Mouse (Mus musculus) forebrain, embryonic 11.5 days (tissue): Measurements from ENCODE around the gene Cep350. TPM values are rescaled to one million over a fixed set of nuclear protein-coding genes. Genes with fewer than 3 reads are reported as not detected.

Experiments used
- ATAC-seq: fragments of 200-750 bp; cut with Nextera tagmentation; replicated peaks from 2 replicates; pipeline ENCODE4 v1.8.0; 2017; ENCODE audit warnings: moderate TSS enrichment; ENCODE audit not compliant: low FRiP score
- DNase-seq: peaks from one replicate; pipeline ENCODE4 v3.0.0-alpha.2; 2017; ENCODE audit warnings: low spot score
- H3K27ac ChIP-seq: fragments of 300-500 bp; sonication (generic); 2 replicates; pipeline ENCODE4 v1.5.1; 2014; ENCODE audit warnings: low read depth, low read length
- H3K27me3 ChIP-seq: fragments of 300-500 bp; sonication (generic); 2 replicates; pipeline ENCODE4 v1.6.1; 2014; ENCODE audit warnings: mild to moderate bottlenecking, low read length, mixed read lengths; ENCODE audit not compliant: control insufficient read depth, insufficient read depth
- H3K36me3 ChIP-seq: fragments of 300-500 bp; sonication (generic); 2 replicates; pipeline ENCODE4 v1.6.1; 2014; ENCODE audit warnings: mild to moderate bottlenecking, low read length, moderate library complexity, mixed read lengths; ENCODE audit not compliant: control insufficient read depth, insufficient read depth
- H3K4me1 ChIP-seq: fragments of 300-500 bp; sonication (generic); replicated peaks from 2 replicates; pipeline ENCODE4 v1.6.1; 2014; ENCODE audit warnings: low read length, mixed read lengths; ENCODE audit not compliant: control insufficient read depth, insufficient read depth
- H3K4me2 ChIP-seq: fragments of 300-500 bp; sonication (generic); 2 replicates; pipeline ENCODE4 v1.6.1; 2014; ENCODE audit warnings: low read depth, mild to moderate bottlenecking, low read length, moderate library complexity, mixed read lengths; ENCODE audit not compliant: severe bottlenecking
- H3K4me3 ChIP-seq: fragments of 300-500 bp; sonication (generic); 2 replicates; pipeline ENCODE4 v1.5.1; 2014; ENCODE audit warnings: low read depth, low read length
- H3K9ac ChIP-seq: fragments of 300-500 bp; sonication (generic); 2 replicates; pipeline ENCODE4 v1.6.1; 2014; ENCODE audit warnings: low read length
- H3K9me3 ChIP-seq: fragments of 300-500 bp; sonication (generic); 2 replicates; pipeline ENCODE4 v1.6.1; 2016; ENCODE audit warnings: low read length, mixed read lengths; ENCODE audit not compliant: control insufficient read depth
- WGBS: fragments of 180-500 bp; shearing (Covaris S2); extraction: QIAGEN DNeasy Blood & Tissue Kit; methylation state at CpG from one replicate; pipeline ENCODE4 v1.1.7; 2014; 5-methylcytosine and 5-hydroxymethylcytosine counted together
- polyA plus RNA-seq: library from polyadenylated mRNA; unstranded; fragments of >200 nt; fragmentation: Nextera tagmentation; extraction: Ambion mirVana; gene quantifications from 2 replicates; pipeline ENCODE4 v1.2.1, GENCODE M21; 2014

Gene Cep350
- polyA plus RNA-seq, 1 experiment from 2014 or later, result 9.7 TPM

- Histone ChIP-seq H3K36me3 (peaks cover 7% of the 10 kb centered on the region), H3K9ac (no peak overlapping the region), H3K27ac (no peak overlapping the region), H3K9me3 (no peaks in the 10 kb centered on the region), H3K4me3 (no peak overlapping the region), H3K27me3 (no peaks in the 10 kb centered on the region), H3K4me1 (no peaks in the 10 kb centered on the region), H3K4me2 (no peak overlapping the region)
- DNase-seq (no peak), ATAC-seq (no peak)
- WGBS, result 70% methylated on average over 4 of the region's 4 CpGs
These were observed 110.1 kb downstream of the Cep350 start for GRCm38 (mm10) chr1:155862967-155863366.

GRCm38 (mm10) chr1:155854926-155855702, 117.9 kb downstream of the Cep350 start:
- no peak for ATAC-seq
- no peak overlapping the region for H3K9ac ChIP-seq
- WGBS, result 90% methylated on average over 7 of the region's 7 CpGs
- H3K4me1 ChIP-seq, result no peaks in the 10 kb centered on the region
- H3K36me3 ChIP-seq, result peaks cover 7% of the 10 kb centered on the region
- H3K9me3 ChIP-seq, result no peaks in the 10 kb centered on the region
- no peak overlapping the region for H3K27ac ChIP-seq
- H3K4me2 ChIP-seq, result no peak overlapping the region
- H3K27me3 ChIP-seq, result no peaks in the 10 kb centered on the region
- no peak for DNase-seq
- no peak overlapping the region for H3K4me3 ChIP-seq

GRCm38 (mm10) chr1:155853009-155853408, 120.0 kb downstream of the Cep350 start:
- no peak overlapping the region for H3K9ac ChIP-seq
- H3K27me3 ChIP-seq, result no peaks in the 10 kb centered on the region
- H3K36me3 ChIP-seq, result peaks cover 3% of the 10 kb centered on the region
- H3K4me1 ChIP-seq, result no peaks in the 10 kb centered on the region
- no peak overlapping the region for H3K4me3 ChIP-seq
- no peak overlapping the region for H3K27ac ChIP-seq
- no peak for DNase-seq
- H3K4me2 ChIP-seq, result no peak overlapping the region
- no peaks in the 10 kb centered on the region for H3K9me3 ChIP-seq
- no peak for ATAC-seq
- 96% methylated on average over 5 of the region's 5 CpGs for WGBS

DNA sequence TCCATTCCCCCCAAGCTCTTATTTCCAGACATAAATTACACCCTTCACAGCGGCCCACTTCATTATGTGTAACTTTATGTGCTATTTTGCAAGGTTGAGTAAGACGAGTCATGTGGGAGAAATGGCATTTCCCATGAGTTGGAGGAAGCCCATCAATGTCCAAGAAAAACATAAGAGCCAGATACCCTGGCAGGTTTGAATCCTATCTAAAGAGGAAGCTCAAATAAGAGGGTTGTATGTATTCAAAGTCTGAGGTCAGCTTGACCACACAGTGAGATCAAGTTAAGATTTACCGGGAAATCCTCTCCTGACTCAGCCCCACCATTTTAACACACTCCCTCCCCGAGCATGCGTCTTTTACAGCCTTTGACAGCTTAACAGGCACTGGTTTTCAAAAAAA, 128.8 kb downstream of the Cep350 start:
- Histone ChIP-seq H3K27me3 (no peaks in the 10 kb centered on the region), H3K9me3 (no peaks in the 10 kb centered on the region), H3K9ac (no peak overlapping the region), H3K4me2 (no peak overlapping the region), H3K4me1 (no peaks in the 10 kb centered on the region), H3K36me3 (no peaks in the 10 kb centered on the region; the same call in 1 of the 2 replicates), H3K4me3 (no peak overlapping the region), H3K27ac (no peak overlapping the region)
- DNase-seq (no peak), ATAC-seq (no peak)
- WGBS, result 88% methylated on average over 5 of the region's 5 CpGs

GRCm38 (mm10) chr1:155843538-155843937, 129.5 kb downstream of the Cep350 start:
- Histone ChIP-seq H3K27ac (no peak overlapping the region), H3K4me3 (no peak overlapping the region), H3K4me2 (no peak overlapping the region), H3K4me1 (no peaks in the 10 kb centered on the region), H3K36me3 (no peaks in the 10 kb centered on the region; the same call in 1 of the 2 replicates), H3K9me3 (no peaks in the 10 kb centered on the region), H3K9ac (no peak overlapping the region), H3K27me3 (no peaks in the 10 kb centered on the region)
- ATAC-seq (no peak), DNase-seq (no peak)
- 85% methylated on average over 4 of the region's 4 CpGs for WGBS

DNA sequence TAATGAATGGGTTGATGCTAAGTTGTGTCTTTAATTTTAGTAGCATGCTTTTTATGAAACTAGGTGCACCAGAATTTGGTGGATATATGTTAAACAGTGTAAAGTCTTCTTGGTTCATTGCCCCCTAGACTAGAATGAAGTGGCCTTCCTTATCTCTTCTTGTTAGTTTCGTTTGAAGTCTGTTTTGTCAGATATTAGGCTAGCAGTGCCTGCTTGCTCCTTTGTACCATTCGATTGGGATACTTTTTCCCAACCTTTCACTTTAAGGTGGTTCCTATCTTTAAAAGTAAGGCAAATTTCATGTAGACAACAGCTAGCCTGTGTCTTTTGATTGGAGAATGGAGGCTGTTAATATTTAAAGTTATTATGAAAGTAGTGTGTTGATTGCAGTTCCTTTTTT, 137.4 kb downstream of the Cep350 start:
- H3K36me3 ChIP-seq, result no peaks in the 10 kb centered on the region
- ATAC-seq, result no peak
- H3K9me3 ChIP-seq, result no peaks in the 10 kb centered on the region
- no peak overlapping the region for H3K27ac ChIP-seq
- no peak overlapping the region for H3K9ac ChIP-seq
- 75% methylated on average over 2 of the region's 2 CpGs for WGBS
- no peak for DNase-seq
- H3K4me1 ChIP-seq, result no peaks in the 10 kb centered on the region
- no peaks in the 10 kb centered on the region for H3K27me3 ChIP-seq
- no peak overlapping the region for H3K4me3 ChIP-seq
- no peak overlapping the region for H3K4me2 ChIP-seq

GRCm38 (mm10) chr1:155833610-155834009, 139.4 kb downstream of the Cep350 start:
- H3K36me3 ChIP-seq, result no peaks in the 10 kb centered on the region
- no peak overlapping the region for H3K4me3 ChIP-seq
- no peak for ATAC-seq
- no peaks in the 10 kb centered on the region for H3K27me3 ChIP-seq
- 92% methylated on average over 9 of the region's 9 CpGs for WGBS
- no peak for DNase-seq
- no peak overlapping the region for H3K4me2 ChIP-seq
- H3K9ac ChIP-seq, result no peak overlapping the region
- H3K27ac ChIP-seq, result no peak overlapping the region
- no peaks in the 10 kb centered on the region for H3K9me3 ChIP-seq
- H3K4me1 ChIP-seq, result no peaks in the 10 kb centered on the region

DNA sequence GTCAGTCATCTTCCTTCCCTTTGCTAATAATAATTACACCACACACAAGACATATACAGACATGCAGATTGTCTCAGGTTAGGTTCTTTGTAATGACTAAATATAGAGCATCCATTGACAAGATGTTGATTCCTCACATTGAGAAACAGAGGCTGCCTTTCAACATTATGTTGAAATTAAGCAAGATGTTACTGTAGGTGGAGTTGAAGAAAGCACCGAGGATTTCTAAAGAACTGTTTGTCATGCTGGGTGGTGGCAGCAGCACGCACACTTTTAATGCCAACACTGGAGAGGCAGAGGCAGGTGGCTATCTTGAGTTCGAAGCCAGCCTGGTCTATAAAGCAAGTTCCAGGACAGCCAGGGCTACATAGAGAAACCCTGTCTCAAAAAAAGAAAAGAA, 141.1 kb downstream of the Cep350 start:
- Histone ChIP-seq H3K4me3 (no peak overlapping the region), H3K4me1 (no peaks in the 10 kb centered on the region), H3K36me3 (no peaks in the 10 kb centered on the region), H3K9me3 (no peaks in the 10 kb centered on the region), H3K9ac (no peak overlapping the region), H3K27me3 (no peaks in the 10 kb centered on the region), H3K27ac (no peak overlapping the region), H3K4me2 (no peak overlapping the region)
- DNase-seq (no peak), ATAC-seq (no peak)
- WGBS, result 95% methylated on average over 3 of the region's 3 CpGs

DNA sequence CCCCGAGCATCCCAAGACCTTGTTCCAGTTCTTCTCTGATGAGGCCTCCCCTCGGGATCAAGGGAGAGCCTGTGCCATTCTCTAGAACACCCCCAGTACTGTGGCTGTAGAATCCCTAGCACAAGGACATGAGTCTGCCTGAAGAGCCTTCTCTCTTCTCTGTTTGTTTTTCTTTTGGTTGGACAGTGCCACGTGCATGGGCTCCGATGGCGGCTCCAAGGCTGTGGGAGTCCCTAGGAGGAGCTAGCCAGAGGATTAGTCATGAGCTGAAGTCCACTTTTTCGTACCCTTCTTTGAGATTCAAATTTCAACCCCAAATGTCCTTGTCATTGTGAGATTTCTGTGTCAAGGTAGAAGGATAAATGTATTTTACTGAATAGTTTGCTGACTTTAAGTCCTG, 142.2 kb downstream of the Cep350 start:
- Histone ChIP-seq H3K4me3 (no peak overlapping the region), H3K27ac (no peak overlapping the region), H3K4me1 (no peaks in the 10 kb centered on the region), H3K27me3 (no peaks in the 10 kb centered on the region), H3K36me3 (no peaks in the 10 kb centered on the region), H3K4me2 (no peak overlapping the region), H3K9me3 (no peaks in the 10 kb centered on the region), H3K9ac (no peak overlapping the region)
- WGBS, result 75% methylated on average over 6 of the region's 6 CpGs
- DNase-seq (no peak), ATAC-seq (no peak)
